Mouse (Mus musculus): Measurements from ENCODE around the gene Pxt1.
A peak's percentile ranks its signal among the peaks of the same experiment; 100 is the strongest.

Pxt1 gene

GRCm38 (mm10) chr17:28947011-28947939 is 3.6 kb upstream of the Pxt1 start:
- no peak for DNase-seq (ENCODE audit: low spot score in 2 of 2)

- no peak for DNase-seq (ENCODE audit: low spot score in 2 of 2)
These were observed 841 bp upstream of the Pxt1 start for GRCm38 (mm10) chr17:28944481-28944880.

- DNase-seq (ENCODE audit: low spot score in 2 of 2), result no peak
These were observed 1.5 kb downstream of the Pxt1 start for GRCm38 (mm10) chr17:28942101-28942500.

GRCm38 (mm10) chr17:28940776-28941555 is 2.7 kb downstream of the Pxt1 start:
- DNase-seq (ENCODE audit: low spot score in 2 of 2), result no peak

GRCm38 (mm10) chr17:28936622-28937345 is 6.9 kb downstream of the Pxt1 start:
- DNase-seq (ENCODE audit: low spot score in 2 of 2), result no peak

GRCm38 (mm10) chr17:28936133-28936532 is 7.5 kb downstream of the Pxt1 start:
- no peak for DNase-seq (ENCODE audit: low spot score in 2 of 2)

- DNase-seq (ENCODE audit: low spot score in 2 of 2), result no peak
These were observed 9.3 kb downstream of the Pxt1 start for GRCm38 (mm10) chr17:28934120-28934916.

- no peak for DNase-seq (ENCODE audit: low spot score in 2 of 2)
These were observed 11.4 kb downstream of the Pxt1 start for GRCm38 (mm10) chr17:28932274-28932673.

- no peak for DNase-seq (ENCODE audit: low spot score in 2 of 2)
These were observed 12.0 kb downstream of the Pxt1 start for GRCm38 (mm10) chr17:28931436-28932211.

- peak in 1 of 2 experiments; percentile 65 for DNase-seq (ENCODE audit: low spot score in 2 of 2)
These were observed 13.1 kb downstream of the Pxt1 start for GRCm38 (mm10) chr17:28930392-28931074.

- no peak for DNase-seq (ENCODE audit: low spot score in 2 of 2)
These were observed 14.3 kb downstream of the Pxt1 start for GRCm38 (mm10) chr17:28929369-28929768.

GRCm38 (mm10) chr17:28928004-28928403 is 15.6 kb downstream of the Pxt1 start:
- DNase-seq (ENCODE audit: low spot score in 2 of 2), result no peak

- DNase-seq (ENCODE audit: low spot score in 2 of 2), result no peak
These were observed 16.6 kb downstream of the Pxt1 start for GRCm38 (mm10) chr17:28926866-28927635.

GRCm38 (mm10) chr17:28926380-28926779 is 17.3 kb downstream of the Pxt1 start:
- DNase-seq (ENCODE audit: low spot score in 2 of 2), result peak; percentile 54 to 79

GRCm38 (mm10) chr17:28924957-28925595 is 18.6 kb downstream of the Pxt1 start:
- no peak for DNase-seq (ENCODE audit: low spot score in 2 of 2)

- no peak for DNase-seq (ENCODE audit: low spot score in 2 of 2)
These were observed 21.5 kb downstream of the Pxt1 start for GRCm38 (mm10) chr17:28922096-28922495.

GRCm38 (mm10) chr17:28921086-28921485 is 22.6 kb downstream of the Pxt1 start:
- no peak for DNase-seq (ENCODE audit: low spot score in 2 of 2)

GRCm38 (mm10) chr17:28916520-28916919 is 27.1 kb downstream of the Pxt1 start:
- DNase-seq (ENCODE audit: low spot score in 2 of 2), result no peak
